Mouse (Mus musculus) brain, embryonic 14.5 days (tissue): ENCODE results near the gene St13.

Source experiments
- CTCF ChIP-seq: fragments of 200-500 bp; IDR thresholded peaks from 2 replicates; pipeline ENCODE4 v1.5.1; 2012; ENCODE audit warnings: inconsistent platforms, mild to moderate bottlenecking, moderate library complexity, borderline replicate concordance; ENCODE audit not compliant: insufficient read depth, insufficient read length; ENCODE audit errors: extremely low read depth
- POLR2A ChIP-seq: fragments of 200-500 bp; IDR thresholded peaks from 2 replicates; pipeline ENCODE4 v1.6.1; 2012; ENCODE audit warnings: mild to moderate bottlenecking, inconsistent platforms, borderline replicate concordance; ENCODE audit not compliant: poor library complexity, insufficient read depth, insufficient read length, severe bottlenecking; ENCODE audit errors: extremely low read depth

GRCm38 (mm10) chr15:81313928-81314327 is 85.9 kb downstream of the St13 start:
- TF ChIP-seq CTCF (no peak), POLR2A (no peak)
